Mouse (Mus musculus) limb, embryonic 12.5 days (tissue): Measurements from ENCODE around the gene Txlna. TPM values are rescaled to one million over a fixed set of nuclear protein-coding genes. Genes with fewer than 3 reads are reported as not detected.

Experiments
- ATAC-seq: fragments of 200-750 bp; cut with Nextera tagmentation; 2 replicates; pipeline ENCODE4 v1.8.0; 2017; ENCODE audit warnings: low read depth, moderate TSS enrichment; ENCODE audit not compliant: insufficient number of reproducible peaks, insufficient read depth, low FRiP score, low TSS enrichment
- H3K27ac ChIP-seq: fragments of 300-500 bp; sonication (generic); 2 replicates; pipeline ENCODE4 v1.5.1; 2016; ENCODE audit warnings: mild to moderate bottlenecking, moderate library complexity
- H3K27me3 ChIP-seq: fragments of 300-500 bp; sonication (generic); 2 replicates; pipeline ENCODE4 v1.6.1; 2016; ENCODE audit warnings: mild to moderate bottlenecking, moderate library complexity
- H3K36me3 ChIP-seq: fragments of 300-500 bp; sonication (generic); 2 replicates; pipeline ENCODE4 v1.6.1; 2016; ENCODE audit warnings: mild to moderate bottlenecking, moderate library complexity
- H3K4me1 ChIP-seq: fragments of 300-500 bp; sonication (generic); replicated peaks from 2 replicates; pipeline ENCODE4 v1.6.1; 2016
- H3K4me2 ChIP-seq: fragments of 300-500 bp; sonication (generic); 2 replicates; pipeline ENCODE4 v1.6.1; 2016; ENCODE audit warnings: mild to moderate bottlenecking, moderate library complexity
- H3K4me3 ChIP-seq: fragments of 300-500 bp; sonication (generic); replicated peaks from 2 replicates; pipeline ENCODE4 v1.5.1; 2016; ENCODE audit warnings: mild to moderate bottlenecking
- H3K9ac ChIP-seq: fragments of 300-500 bp; sonication (generic); replicated peaks from 2 replicates; pipeline ENCODE4 v1.6.1; 2016; ENCODE audit warnings: mild to moderate bottlenecking, moderate library complexity
- H3K9me3 ChIP-seq: fragments of 300-500 bp; sonication (generic); 2 replicates; pipeline ENCODE4 v1.6.1; 2016; ENCODE audit warnings: mild to moderate bottlenecking, moderate library complexity
- WGBS: fragments of 180-500 bp; shearing (Covaris S2); methylation state at CpG from one replicate; pipeline ENCODE4 v1.1.7; 2016; 5-methylcytosine and 5-hydroxymethylcytosine counted together
- polyA plus RNA-seq: library from polyadenylated mRNA; unstranded; fragments of >200 nt; fragmentation: Nextera tagmentation; extraction: Ambion mirVana; gene quantifications from 2 replicates; pipeline ENCODE4 v1.2.1, GENCODE M21; 2016

Txlna gene
- polyA plus RNA-seq, 1 experiment from 2014 or later, result 109 TPM

GRCm38 (mm10) chr4:129650359-129650758 is 9.5 kb upstream of the Txlna start:
- Histone ChIP-seq H3K27ac (no peak overlapping the region), H3K27me3 (no peaks in the 10 kb centered on the region), H3K4me2 (no peak overlapping the region), H3K4me3 (no peak overlapping the region), H3K9me3 (no peaks in the 10 kb centered on the region), H3K9ac (no peak overlapping the region), H3K36me3 (peaks cover 97% of the 10 kb centered on the region), H3K4me1 (no peaks in the 10 kb centered on the region)
- no peak for ATAC-seq
- WGBS, result 94% methylated on average over 8 of the region's 8 CpGs

GRCm38 (mm10) chr4:129648656-129649055 is 7.8 kb upstream of the Txlna start:
- Histone ChIP-seq H3K9me3 (no peaks in the 10 kb centered on the region), H3K4me1 (no peaks in the 10 kb centered on the region), H3K36me3 (peaks cover 97% of the 10 kb centered on the region), H3K9ac (no peak overlapping the region), H3K27me3 (no peaks in the 10 kb centered on the region), H3K4me2 (no peak overlapping the region), H3K4me3 (no peak overlapping the region), H3K27ac (no peak overlapping the region)
- no peak for ATAC-seq
- WGBS, result 72% methylated on average over 1 of the region's 1 CpGs

- no peak for ATAC-seq
- Histone ChIP-seq H3K27me3 (no peaks in the 10 kb centered on the region), H3K9me3 (no peaks in the 10 kb centered on the region), H3K4me1 (peaks cover 6% of the 10 kb centered on the region; the same call in 1 of the 2 replicates), H3K4me2 (no peak overlapping the region), H3K27ac (no peak overlapping the region), H3K4me3 (no peak overlapping the region), H3K9ac (no peak overlapping the region), H3K36me3 (peaks cover 71% of the 10 kb centered on the region)
- WGBS, result 89% methylated on average over 6 of the region's 6 CpGs
Observed at GRCm38 (mm10) chr4:129645204-129645603, 4.3 kb upstream of the Txlna start.

- Histone ChIP-seq H3K27me3 (no peaks in the 10 kb centered on the region), H3K36me3 (peaks cover 62% of the 10 kb centered on the region), H3K27ac (no peak overlapping the region), H3K4me1 (peaks cover 26% of the 10 kb centered on the region), H3K9me3 (no peaks in the 10 kb centered on the region), H3K4me2 (peak overlapping the region; percentile 94), H3K9ac (no peak overlapping the region), H3K4me3 (peak overlapping the region; percentile 67; the same call in 1 of the 2 replicates)
- ATAC-seq, result no peak
- 39% methylated on average over 5 of the region's 5 CpGs for WGBS
Observed at GRCm38 (mm10) chr4:129641756-129642155, 891 bp upstream of the Txlna start.

- WGBS, result 8% methylated on average over 17 of the region's 17 CpGs
- Histone ChIP-seq H3K9me3 (no peaks in the 10 kb centered on the region), H3K4me2 (peak overlapping the region; percentile 94), H3K9ac (peak overlapping the region; percentile 84), H3K36me3 (peaks cover 62% of the 10 kb centered on the region), H3K4me1 (peaks cover 26% of the 10 kb centered on the region), H3K27ac (peak overlapping the region; percentile 93), H3K4me3 (peak overlapping the region; percentile 67), H3K27me3 (no peaks in the 10 kb centered on the region)
- ATAC-seq, result no peak
Observed at GRCm38 (mm10) chr4:129640101-129640637, 696 bp downstream of the Txlna start.

GRCm38 (mm10) chr4:129639221-129639620 is 1.6 kb downstream of the Txlna start:
- WGBS, result 92% methylated on average over 15 of the region's 15 CpGs
- Histone ChIP-seq H3K4me2 (peak overlapping the region; percentile 94), H3K9ac (0 out of 2 replicates have a peak overlapping the region, but pooled peaks have one; percentile 84), H3K9me3 (no peaks in the 10 kb centered on the region), H3K36me3 (peaks cover 62% of the 10 kb centered on the region), H3K27ac (no peak overlapping the region), H3K27me3 (no peaks in the 10 kb centered on the region), H3K4me3 (peak overlapping the region; percentile 67), H3K4me1 (peaks cover 26% of the 10 kb centered on the region)
- ATAC-seq, result no peak

- H3K9ac ChIP-seq, result no peak overlapping the region
- H3K4me1 ChIP-seq, result peaks cover 9% of the 10 kb centered on the region
- H3K4me2 ChIP-seq, result no peak overlapping the region
- ATAC-seq, result no peak
- H3K27me3 ChIP-seq, result no peaks in the 10 kb centered on the region
- no peaks in the 10 kb centered on the region for H3K9me3 ChIP-seq
- H3K36me3 ChIP-seq, result peaks cover 98% of the 10 kb centered on the region
- H3K27ac ChIP-seq, result no peak overlapping the region
- H3K4me3 ChIP-seq, result no peak overlapping the region
- 97% methylated on average over 6 of the region's 6 CpGs for WGBS
Observed at GRCm38 (mm10) chr4:129633852-129634251, 7.0 kb downstream of the Txlna start.

- no peak overlapping the region for H3K27ac ChIP-seq
Observed at GRCm38 (mm10) chr4:129631867-129632266, 9.0 kb downstream of the Txlna start.

GRCm38 (mm10) chr4:129630944-129631343 is 9.9 kb downstream of the Txlna start:
- Histone ChIP-seq H3K27me3 (no peaks in the 10 kb centered on the region), H3K9me3 (no peaks in the 10 kb centered on the region), H3K4me3 (no peak overlapping the region), H3K4me1 (no peaks in the 10 kb centered on the region; the same call in 1 of the 2 replicates), H3K36me3 (peaks cover 100% of the 10 kb centered on the region), H3K9ac (no peak overlapping the region), H3K4me2 (no peak overlapping the region), H3K27ac (no peak overlapping the region)
- WGBS, result 86% methylated on average over 4 of the region's 4 CpGs
- ATAC-seq, result no peak

More at GRCm38 (mm10) chr4:129631867-129632266, 9.0 kb downstream of the Txlna start:
- Histone ChIP-seq H3K36me3 (peaks cover 100% of the 10 kb centered on the region), H3K9me3 (no peaks in the 10 kb centered on the region), H3K4me2 (no peak overlapping the region), H3K4me1 (no peaks in the 10 kb centered on the region), H3K4me3 (no peak overlapping the region), H3K27me3 (no peaks in the 10 kb centered on the region), H3K9ac (no peak overlapping the region)
- ATAC-seq, result no peak
- 89% methylated on average over 12 of the region's 12 CpGs for WGBS

- Histone ChIP-seq H3K9me3 (no peaks in the 10 kb centered on the region), H3K4me1 (peaks cover 32% of the 10 kb centered on the region), H3K9ac (no peak overlapping the region), H3K4me3 (no peak overlapping the region), H3K27ac (no peak overlapping the region; the same call in 1 of the 2 replicates), H3K4me2 (no peak overlapping the region), H3K36me3 (peaks cover 57% of the 10 kb centered on the region), H3K27me3 (no peaks in the 10 kb centered on the region)
- WGBS, result 75% methylated on average over 6 of the region's 6 CpGs
- no peak for ATAC-seq
Observed at GRCm38 (mm10) chr4:129626035-129626434, 14.8 kb downstream of the Txlna start.

GRCm38 (mm10) chr4:129625496-129625895 is 15.4 kb downstream of the Txlna start:
- Histone ChIP-seq H3K36me3 (peaks cover 57% of the 10 kb centered on the region), H3K9ac (no peak overlapping the region), H3K27me3 (no peaks in the 10 kb centered on the region), H3K27ac (peak overlapping the region; percentile 91; the same call in 1 of the 2 replicates), H3K4me3 (no peak overlapping the region), H3K9me3 (no peaks in the 10 kb centered on the region), H3K4me2 (peak overlapping the region; percentile 70), H3K4me1 (peaks cover 32% of the 10 kb centered on the region)
- 48% methylated on average over 4 of the region's 4 CpGs for WGBS
- no peak for ATAC-seq

GRCm38 (mm10) chr4:129625029-129625370 is 15.9 kb downstream of the Txlna start:
- H3K9me3 ChIP-seq, result no peaks in the 10 kb centered on the region
- peaks cover 32% of the 10 kb centered on the region for H3K4me1 ChIP-seq
- peak overlapping the region; percentile 63 for H3K4me3 ChIP-seq
- no peak; the same call in 1 of the 2 replicates for ATAC-seq
- WGBS, result 2% methylated on average over 6 of the region's 6 CpGs
- H3K9ac ChIP-seq, result peak overlapping the region; percentile 73
- peak overlapping the region; percentile 91 for H3K27ac ChIP-seq
- no peaks in the 10 kb centered on the region for H3K27me3 ChIP-seq
- H3K4me2 ChIP-seq, result peak overlapping the region; percentile 70
- H3K36me3 ChIP-seq, result peaks cover 52% of the 10 kb centered on the region
